ENCODE assay signal across 8 mouse cellular contexts in the genomic region with DNA sequence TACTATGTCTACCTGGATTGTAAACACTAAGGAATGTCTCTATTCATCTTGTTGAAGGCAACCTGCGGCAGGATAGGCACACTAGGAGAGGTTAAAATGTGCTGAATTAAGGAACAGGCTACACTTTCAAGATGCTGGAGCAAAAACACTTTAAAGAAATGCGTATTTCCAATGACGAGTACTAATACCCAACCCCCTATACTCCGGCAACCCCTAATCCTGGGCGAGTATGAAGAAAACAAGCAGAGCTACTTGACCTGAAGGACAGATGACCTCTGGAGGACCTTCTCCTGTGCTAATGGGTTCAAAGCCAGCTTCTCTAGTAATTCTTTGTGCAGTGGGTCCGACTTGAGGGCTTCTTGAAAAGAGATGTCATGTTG. TPM values are rescaled to one million over a fixed set of nuclear protein-coding genes. Genes with fewer than 3 reads are reported as not detected.
A peak's percentile ranks its signal among the peaks of the same experiment; 100 is the strongest.
DNase-seq lines count a peak whose midpoint lies in the region; ATAC-seq and TF ChIP-seq lines count a peak whose summit lies in the region.

No protein-coding gene starts in this region.

- intact Hi-C loops in left cerebral cortex, adult 2 months (cut with DNase I) = loop anchor here (2.0 to 10.0 kb wide), 4 partner anchors 29 to 429 kb away; partner anchors contain the start of genes Appl1, Arf4 and Il17rd
- intact Hi-C loops in left cerebral cortex, postnatal 36 days (cut with DNase I) = no loop called here
- intact Hi-C loops in left cerebral cortex, postnatal 25 days (cut with DNase I) = loop anchor here (5.0 kb wide), 2 partner anchors 304 to 359 kb away; partner anchors contain the start of gene Appl1

- no peak for ATAC-seq in embryonic facial prominence, embryonic 11.5 days (replicated peaks; ENCODE audit: insufficient number of reproducible peaks, low FRiP score, low TSS enrichment, low read depth)
- no peak for ATAC-seq in hindbrain, postnatal 0 days

- peak overlapping the region; percentile 81 for H3K9ac ChIP-seq in embryonic facial prominence, embryonic 11.5 days (replicated peaks; ENCODE audit: low read length)
- peak overlapping the region; percentile 69 for H3K9ac ChIP-seq in hindbrain, postnatal 0 days (replicated peaks; ENCODE audit: low read length)

- peak overlapping the region; percentile 92 for H3K4me3 ChIP-seq in left cerebral cortex, adult 2 months
- peak overlapping the region; percentile 85 for H3K4me3 ChIP-seq in embryonic facial prominence, embryonic 11.5 days (ENCODE audit: low read depth, low read length)
- peak overlapping the region; percentile 95 for H3K4me3 ChIP-seq in hindbrain, postnatal 0 days (ENCODE audit: low read length)
- H3K4me3 ChIP-seq in myocyte = peak overlapping the region; percentile 81

- TF ChIP-seq CTCF in left cerebral cortex, adult 2 months (IDR thresholded peaks at IDR 0.05) = no peak
- no peak for TF ChIP-seq CTCF in hindbrain, postnatal 0 days (IDR thresholded peaks at IDR 0.05; ENCODE audit: low read depth)

- no peak overlapping the region; the same call in 1 of the 2 replicates for H3K27ac ChIP-seq in left cerebral cortex, adult 2 months
- H3K27ac ChIP-seq in embryonic facial prominence, embryonic 11.5 days (replicated peaks; ENCODE audit: low read depth, low read length) = no peak overlapping the region
- H3K27ac ChIP-seq in hindbrain, postnatal 0 days = no peak overlapping the region

- H3K9me3 ChIP-seq in embryonic facial prominence, embryonic 11.5 days (replicated peaks; ENCODE audit: control insufficient read depth, low read length) = no peaks in the 10 kb centered on the region
- no peaks in the 10 kb centered on the region for H3K9me3 ChIP-seq in hindbrain, postnatal 0 days (ENCODE audit: low read length)

- H3K79me2 ChIP-seq in myocyte (ENCODE audit: control insufficient read depth, insufficient read depth) = peaks cover 34% of the 10 kb centered on the region

- 23% methylated on average over 6 of the region's 6 CpGs for WGBS in embryonic facial prominence, embryonic 11.5 days
- 23% methylated on average over 6 of the region's 6 CpGs for WGBS in hindbrain, postnatal 0 days

- peak overlapping the region; percentile 94 for H3K4me2 ChIP-seq in embryonic facial prominence, embryonic 11.5 days (ENCODE audit: low read depth, low read length)
- H3K4me2 ChIP-seq in hindbrain, postnatal 0 days (ENCODE audit: low read depth, low read length) = peak overlapping the region; percentile 98
- H3K4me2 ChIP-seq in myocyte (ENCODE audit: low read depth) = peak overlapping the region; percentile 81

- peak overlapping the region; percentile 35 for H3ac ChIP-seq in myocyte (ENCODE audit: control insufficient read depth, insufficient read length)

- no peak for DNase-seq in left cerebral cortex, adult 2 months (ENCODE audit: extremely low spot score in 1 of 2, low spot score in 2 of 2)
- DNase-seq in left cerebral cortex, postnatal 36 days (ENCODE audit: low spot score in 2 of 2) = no peak
- DNase-seq in embryonic facial prominence, embryonic 11.5 days (ENCODE audit: low spot score) = no peak
- no peak for DNase-seq in hindbrain, postnatal 0 days (ENCODE audit: low spot score)
- DNase-seq in left cerebral cortex, postnatal 25 days (ENCODE audit: low spot score in 2 of 2) = no peak
- DNase-seq in layer of hippocampus, postnatal 36 days = no peak
- no peak for DNase-seq in kidney, postnatal 36 days

- peaks cover 3% of the 10 kb centered on the region; the same call in 1 of the 2 replicates for H3K36me3 ChIP-seq in embryonic facial prominence, embryonic 11.5 days (replicated peaks; ENCODE audit: control insufficient read depth, insufficient read depth, low read depth, low read length)
- H3K36me3 ChIP-seq in hindbrain, postnatal 0 days (ENCODE audit: insufficient read depth, low read length) = peaks cover 12% of the 10 kb centered on the region
- H3K36me3 ChIP-seq in myocyte (ENCODE audit: control insufficient read depth, insufficient read depth) = peaks cover 29% of the 10 kb centered on the region

- TF ChIP-seq POLR2A in myocyte (IDR thresholded peaks at IDR 0.05; ENCODE audit: insufficient read length, low read depth) = no peak

- no peaks in the 10 kb centered on the region for H3K27me3 ChIP-seq in embryonic facial prominence, embryonic 11.5 days (ENCODE audit: control insufficient read depth, insufficient read depth, low read length)
- no peaks in the 10 kb centered on the region for H3K27me3 ChIP-seq in hindbrain, postnatal 0 days (ENCODE audit: insufficient read depth, low read length)
- no peaks in the 10 kb centered on the region for H3K27me3 ChIP-seq in myocyte (ENCODE audit: control insufficient read depth, insufficient read depth, insufficient read length)

- no peaks in the 10 kb centered on the region for H3K4me1 ChIP-seq in embryonic facial prominence, embryonic 11.5 days (ENCODE audit: control insufficient read depth, insufficient read depth, low read length)
- peaks cover 20% of the 10 kb centered on the region for H3K4me1 ChIP-seq in hindbrain, postnatal 0 days (ENCODE audit: insufficient read depth, low read length)

TF ChIP-seq in myocyte, 11 proteins besides CTCF, POLR2A, EP300 and RAD21:
- TF ChIP-seq MYOD1 (IDR thresholded peaks at IDR 0.05; ENCODE audit: control insufficient read depth in 1 of 3, insufficient read length in 2 of 3, low read depth in 2 of 3) (no peak), CEBPB (IDR thresholded peaks at IDR 0.05; ENCODE audit: insufficient read depth, poor library complexity, severe bottlenecking) (no peak), POLR2AphosphoS2 (IDR thresholded peaks at IDR 0.05; ENCODE audit: insufficient read length, low read depth) (no peak), E2F4 (IDR thresholded peaks at IDR 0.05; ENCODE audit: insufficient read depth) (no peak), MYOG (IDR thresholded peaks at IDR 0.05; ENCODE audit: control insufficient read depth in 1 of 3, insufficient read depth in 1 of 3, insufficient read length in 2 of 3, low read depth in 2 of 3) (no peak), REST (IDR thresholded peaks at IDR 0.05; ENCODE audit: insufficient read depth, insufficient read length) (no peak), TCF12 (IDR thresholded peaks at IDR 0.05; ENCODE audit: insufficient read depth, poor library complexity, severe bottlenecking) (no peak), TCF3 (IDR thresholded peaks at IDR 0.05; ENCODE audit: insufficient read length, low read depth) (no peak), SRF (IDR thresholded peaks at IDR 0.05; ENCODE audit: control insufficient read depth, insufficient read length, low read depth) (no peak), MAX (IDR thresholded peaks at IDR 0.05; ENCODE audit: low read depth) (no peak), USF1 (IDR thresholded peaks at IDR 0.05; ENCODE audit: low read depth) (no peak)

RNA-seq across cellular contexts. Expression of gene Pde12, which starts 1.7 kb away (rescaled TPM):
- total RNA-seq in left cerebral cortex, adult 2 months (2021) = 1 to 10 TPM; 8.6 to 9.5 TPM
- total RNA-seq in left cerebral cortex, postnatal 36 days (2021) = 1 to 10 TPM; 8.2 to 8.7 TPM
- polyA plus RNA-seq in embryonic facial prominence, embryonic 11.5 days (2014; fragmentation: Nextera tagmentation; extraction: Ambion mirVana) = 12.4 and 13.4 TPM in 2 replicates
- 14.1 and 15.2 TPM in 2 replicates for total RNA-seq in hindbrain, postnatal 0 days (2014; rRNA removed)
- 9.5 TPM in 2 replicates for polyA plus RNA-seq in hindbrain, postnatal 0 days (2015; fragmentation: Nextera tagmentation; extraction: Ambion mirVana)
- 3.4 TPM for polyA plus RNA-seq in myocyte (2012; fragmentation: generic; extraction: Trizol)
- total RNA-seq in left cerebral cortex, postnatal 25 days (2021) = 1 to 10 TPM; 8.1 to 9.0 TPM
- 1 to 10 TPM; 7.6 to 8.5 TPM for total RNA-seq in layer of hippocampus, postnatal 36 days (2021)

RNA-seq across cellular contexts. Expression of gene Dnah12, which starts 25.1 kb away (rescaled TPM):
- total RNA-seq in left cerebral cortex, adult 2 months (2021) = under 1 TPM; 0.07 to 0.14 TPM
- under 1 TPM; 0.16 to 0.20 TPM for total RNA-seq in left cerebral cortex, postnatal 36 days (2021)
- polyA plus RNA-seq in embryonic facial prominence, embryonic 11.5 days (2014; fragmentation: Nextera tagmentation; extraction: Ambion mirVana) = 0.04 TPM in 1 of 2 replicates, not detected in the other
- 0.63 and 1.0 TPM in 2 replicates for total RNA-seq in hindbrain, postnatal 0 days (2014; rRNA removed)
- polyA plus RNA-seq in hindbrain, postnatal 0 days (2015; fragmentation: Nextera tagmentation; extraction: Ambion mirVana) = 0.14 and 0.16 TPM in 2 replicates
- polyA plus RNA-seq in myocyte (2012; fragmentation: generic; extraction: Trizol) = not detected
- under 1 TPM; 0.07 to 0.14 TPM for total RNA-seq in left cerebral cortex, postnatal 25 days (2021)
- under 1 TPM; 0.20 to 0.30 TPM for total RNA-seq in layer of hippocampus, postnatal 36 days (2021)

RNA-seq across cellular contexts. Expression of gene Arf4, which starts 30.1 kb away (rescaled TPM):
- total RNA-seq in left cerebral cortex, adult 2 months (2021) = 100 to 1,000 TPM; 108 to 114 TPM
- 100 to 1,000 TPM; 108 TPM for total RNA-seq in left cerebral cortex, postnatal 36 days (2021)
- polyA plus RNA-seq in embryonic facial prominence, embryonic 11.5 days (2014; fragmentation: Nextera tagmentation; extraction: Ambion mirVana) = 611 and 662 TPM in 2 replicates
- total RNA-seq in hindbrain, postnatal 0 days (2014; rRNA removed) = 111 and 119 TPM in 2 replicates
- polyA plus RNA-seq in hindbrain, postnatal 0 days (2015; fragmentation: Nextera tagmentation; extraction: Ambion mirVana) = 385 and 395 TPM in 2 replicates
- 128 TPM for polyA plus RNA-seq in myocyte (2012; fragmentation: generic; extraction: Trizol)
- 100 to 1,000 TPM; 113 to 117 TPM for total RNA-seq in left cerebral cortex, postnatal 25 days (2021)
- total RNA-seq in layer of hippocampus, postnatal 36 days (2021) = 100 to 1,000 TPM; 125 to 128 TPM
